Mouse (Mus musculus) stomach, embryonic 16.5 days (tissue): ENCODE measurements around the gene Trp73. TPM values are rescaled to one million over a fixed set of nuclear protein-coding genes. Genes with fewer than 3 reads are reported as not detected.

Experiments used
- ATAC-seq: fragments of 200-750 bp; cut with Nextera tagmentation; 2 replicates; pipeline ENCODE4 v1.8.0; 2017; ENCODE audit warnings: moderate number of reproducible peaks, moderate TSS enrichment; ENCODE audit not compliant: insufficient read depth, low FRiP score
- H3K27ac ChIP-seq: fragments of 300-500 bp; sonication (generic); 2 replicates; pipeline ENCODE4 v1.5.1; 2014; ENCODE audit warnings: low read length
- H3K27me3 ChIP-seq: fragments of 300-500 bp; sonication (generic); 2 replicates; pipeline ENCODE4 v1.6.1; 2014; ENCODE audit warnings: low read length, control low read depth, mixed read lengths; ENCODE audit not compliant: control insufficient read depth, insufficient read depth
- H3K36me3 ChIP-seq: fragments of 300-500 bp; sonication (generic); 2 replicates; pipeline ENCODE4 v1.6.1; 2014; ENCODE audit warnings: low read length; ENCODE audit not compliant: control insufficient read depth, insufficient read depth
- H3K4me1 ChIP-seq: fragments of 300-500 bp; sonication (generic); 2 replicates; pipeline ENCODE4 v1.6.1; 2014; ENCODE audit warnings: low read length, control low read depth, mixed read lengths; ENCODE audit not compliant: control insufficient read depth, insufficient read depth
- H3K4me2 ChIP-seq: fragments of 300-500 bp; sonication (generic); 2 replicates; pipeline ENCODE4 v1.6.1; 2014; ENCODE audit warnings: low read depth, low read length, mixed read lengths
- H3K4me3 ChIP-seq: fragments of 300-500 bp; sonication (generic); replicated peaks from 2 replicates; pipeline ENCODE4 v1.5.1; 2014; ENCODE audit warnings: mild to moderate bottlenecking, low read length
- H3K9ac ChIP-seq: fragments of 300-500 bp; sonication (generic); 2 replicates; pipeline ENCODE4 v1.6.1; 2014; ENCODE audit warnings: low read length
- H3K9me3 ChIP-seq: fragments of 300-500 bp; sonication (generic); replicated peaks from 2 replicates; pipeline ENCODE4 v1.6.1; 2016; ENCODE audit warnings: low read length, control low read depth; ENCODE audit not compliant: control insufficient read depth
- WGBS: fragments of 180-500 bp; shearing (Covaris S2); extraction: QIAGEN DNeasy Blood & Tissue Kit; methylation state at CpG from one replicate; pipeline ENCODE4 v1.1.7; 2014; 5-methylcytosine and 5-hydroxymethylcytosine counted together
- polyA plus RNA-seq: library from polyadenylated mRNA; unstranded; fragments of >200 nt; fragmentation: Nextera tagmentation; extraction: Ambion mirVana; gene quantifications from 2 replicates; pipeline ENCODE4 v1.2.1, GENCODE M21; 2015

The Trp73 gene
- polyA plus RNA-seq, 1 experiment from 2014 or later = 0.96 TPM

GRCm38 (mm10) chr4:154137139-154137538 lies 2.9 kb downstream of the Trp73 start:
- no peaks in the 10 kb centered on the region for H3K36me3 ChIP-seq
- H3K9ac ChIP-seq = no peak overlapping the region
- no peak overlapping the region for H3K27ac ChIP-seq
- no peak overlapping the region for H3K4me3 ChIP-seq
- H3K9me3 ChIP-seq = no peaks in the 10 kb centered on the region
- no peak overlapping the region for H3K4me2 ChIP-seq
- ATAC-seq = no peak
- H3K4me1 ChIP-seq = peaks cover 15% of the 10 kb centered on the region
- 62% methylated on average over 5 of the region's 5 CpGs for WGBS
- peaks cover 46% of the 10 kb centered on the region for H3K27me3 ChIP-seq

- Histone ChIP-seq H3K4me3 (no peak overlapping the region), H3K9ac (no peak overlapping the region), H3K4me2 (no peak overlapping the region), H3K4me1 (peaks cover 5% of the 10 kb centered on the region), H3K27me3 (peaks cover 26% of the 10 kb centered on the region), H3K36me3 (no peaks in the 10 kb centered on the region), H3K9me3 (no peaks in the 10 kb centered on the region), H3K27ac (no peak overlapping the region)
- WGBS = 57% methylated on average over 4 of the region's 4 CpGs
- ATAC-seq = no peak
These were observed 5.2 kb downstream of the Trp73 start for GRCm38 (mm10) chr4:154134803-154135202.

- no peaks in the 10 kb centered on the region for H3K27me3 ChIP-seq
- WGBS = 69% methylated on average over 4 of the region's 4 CpGs
- no peak overlapping the region for H3K9ac ChIP-seq
- H3K36me3 ChIP-seq = no peaks in the 10 kb centered on the region
- no peak for ATAC-seq
- H3K9me3 ChIP-seq = no peaks in the 10 kb centered on the region
- H3K4me3 ChIP-seq = no peak overlapping the region
- no peak overlapping the region for H3K27ac ChIP-seq
- H3K4me2 ChIP-seq = no peak overlapping the region
- no peaks in the 10 kb centered on the region for H3K4me1 ChIP-seq
These were observed 8.1 kb downstream of the Trp73 start for GRCm38 (mm10) chr4:154131894-154132293.

GRCm38 (mm10) chr4:154129950-154130349 lies 10.1 kb downstream of the Trp73 start:
- Histone ChIP-seq H3K9me3 (no peaks in the 10 kb centered on the region), H3K9ac (no peak overlapping the region), H3K4me2 (no peak overlapping the region), H3K27ac (no peak overlapping the region), H3K27me3 (no peaks in the 10 kb centered on the region), H3K4me3 (no peak overlapping the region), H3K4me1 (no peaks in the 10 kb centered on the region), H3K36me3 (no peaks in the 10 kb centered on the region)
- ATAC-seq = no peak

- no peak overlapping the region for H3K4me3 ChIP-seq
- H3K9me3 ChIP-seq = no peaks in the 10 kb centered on the region
- 69% methylated on average over 3 of the region's 3 CpGs for WGBS
- H3K4me2 ChIP-seq = no peak overlapping the region
- H3K36me3 ChIP-seq = no peaks in the 10 kb centered on the region
- no peak for ATAC-seq
- H3K9ac ChIP-seq = no peak overlapping the region
- H3K4me1 ChIP-seq = 0 out of 2 replicates have a peak, but pooled peaks cover 4% of the 10 kb centered on the region
- H3K27me3 ChIP-seq = no peaks in the 10 kb centered on the region
- H3K27ac ChIP-seq = no peak overlapping the region
These were observed 12.7 kb downstream of the Trp73 start for GRCm38 (mm10) chr4:154127273-154127672.

- H3K4me2 ChIP-seq = no peak overlapping the region
- H3K36me3 ChIP-seq = no peaks in the 10 kb centered on the region
- H3K9me3 ChIP-seq = no peaks in the 10 kb centered on the region
- H3K4me1 ChIP-seq = 0 out of 2 replicates have a peak, but pooled peaks cover 4% of the 10 kb centered on the region
- H3K4me3 ChIP-seq = no peak overlapping the region
- H3K27ac ChIP-seq = no peak overlapping the region
- 69% methylated on average over 5 of the region's 5 CpGs for WGBS
- no peak overlapping the region for H3K9ac ChIP-seq
- ATAC-seq = no peak
- H3K27me3 ChIP-seq = no peaks in the 10 kb centered on the region
These were observed 14.8 kb downstream of the Trp73 start for GRCm38 (mm10) chr4:154125202-154125601.

- peaks cover 4% of the 10 kb centered on the region; the same call in 1 of the 2 replicates for H3K4me1 ChIP-seq
- H3K27me3 ChIP-seq = no peaks in the 10 kb centered on the region
- no peak overlapping the region for H3K4me3 ChIP-seq
- no peak overlapping the region for H3K4me2 ChIP-seq
- H3K36me3 ChIP-seq = no peaks in the 10 kb centered on the region
- no peak overlapping the region for H3K9ac ChIP-seq
- no peaks in the 10 kb centered on the region for H3K9me3 ChIP-seq
- no peak for ATAC-seq
- 54% methylated on average over 6 of the region's 6 CpGs for WGBS
- no peak overlapping the region for H3K27ac ChIP-seq
These were observed 16.5 kb downstream of the Trp73 start for GRCm38 (mm10) chr4:154123553-154123952.

GRCm38 (mm10) chr4:154122374-154122773 lies 17.6 kb downstream of the Trp73 start:
- Histone ChIP-seq H3K9ac (no peak overlapping the region), H3K36me3 (no peaks in the 10 kb centered on the region), H3K27me3 (no peaks in the 10 kb centered on the region), H3K9me3 (no peaks in the 10 kb centered on the region), H3K4me3 (no peak overlapping the region), H3K4me1 (peaks cover 9% of the 10 kb centered on the region; the same call in 1 of the 2 replicates), H3K4me2 (no peak overlapping the region), H3K27ac (no peak overlapping the region)
- WGBS = 78% methylated on average over 7 of the region's 7 CpGs
- no peak for ATAC-seq

- Histone ChIP-seq H3K4me2 (no peak overlapping the region), H3K9ac (no peak overlapping the region), H3K36me3 (no peaks in the 10 kb centered on the region), H3K27me3 (no peaks in the 10 kb centered on the region), H3K27ac (no peak overlapping the region), H3K4me1 (peaks cover 9% of the 10 kb centered on the region; the same call in 1 of the 2 replicates), H3K9me3 (no peaks in the 10 kb centered on the region), H3K4me3 (no peak overlapping the region)
- 75% methylated on average over 11 of the region's 11 CpGs for WGBS
- ATAC-seq = no peak; the same call in 1 of the 2 replicates
These were observed 18.2 kb downstream of the Trp73 start for GRCm38 (mm10) chr4:154121800-154122199.

GRCm38 (mm10) chr4:154119208-154119607 lies 20.8 kb downstream of the Trp73 start:
- ATAC-seq = no peak
- Histone ChIP-seq H3K9me3 (no peaks in the 10 kb centered on the region), H3K4me3 (no peak overlapping the region), H3K27me3 (no peaks in the 10 kb centered on the region), H3K27ac (no peak overlapping the region; the same call in 1 of the 2 replicates), H3K4me2 (no peak overlapping the region), H3K4me1 (peaks cover 9% of the 10 kb centered on the region; the same call in 1 of the 2 replicates), H3K36me3 (no peaks in the 10 kb centered on the region), H3K9ac (no peak overlapping the region)
- WGBS = 73% methylated on average over 9 of the region's 9 CpGs
